Mouse (Mus musculus): ENCODE measurements around the gene Bach1. TPM values are rescaled to one million over a fixed set of nuclear protein-coding genes. Genes with fewer than 3 reads are reported as not detected.

Gene Bach1
- total and polyA plus RNA-seq, 3 experiments, result 11.4 to 20.9 (median 13.4) TPM

GRCm38 (mm10) chr16:87745192-87745945 is 46.6 kb downstream of the Bach1 start:
- dilution Hi-C loops (cut with MboI; ENCODE audit: extremely low pct_ligation_motif_present, extremely low pct_unique_long_range_greater_than_20kb, low sequenced_read_pairs), result no loop called here
- H3K27me3 ChIP-seq (replicated peaks), result no peaks in the 10 kb centered on the region
- no peak overlapping the region for H3K27ac ChIP-seq (ENCODE audit: insufficient read depth, low read depth)
- H3K4me3 ChIP-seq (replicated peaks in 1 of 3; ENCODE audit: low read depth in 2 of 3, low read length in 2 of 3, poor library complexity in 1 of 3), result no peak overlapping the region
- no peak overlapping the region for H3K9ac ChIP-seq (ENCODE audit: insufficient read depth, low read depth)
- DNase-seq (ENCODE audit: extremely low read depth), result no peak
- TF ChIP-seq PAX5 (IDR thresholded peaks at IDR 0.05; ENCODE audit: low read length) (no peak), RCOR1 (conservative IDR thresholded peaks at IDR 0.05; ENCODE audit: low read depth, low read length) (no peak), USF2 (conservative IDR thresholded peaks at IDR 0.05; ENCODE audit: low read depth, low read length) (no peak), CTCF (conservative IDR thresholded peaks at IDR 0.05 in 1 of 2, IDR thresholded peaks at IDR 0.05 in 1 of 2; ENCODE audit: low read depth in 2 of 2, low read length in 2 of 2) (no peak), SIN3A (IDR thresholded peaks at IDR 0.05; ENCODE audit: low read length) (no peak), ETS1 (conservative IDR thresholded peaks at IDR 0.05; ENCODE audit: low read depth, low read length) (no peak), MAX (IDR thresholded peaks at IDR 0.05; ENCODE audit: low read length) (no peak), KAT2A (IDR thresholded peaks at IDR 0.05; ENCODE audit: insufficient replicate concordance, low read length) (no peak), ZMIZ1 (IDR thresholded peaks at IDR 0.05; ENCODE audit: low read depth, low read length) (no peak), JUND (conservative IDR thresholded peaks at IDR 0.05; ENCODE audit: low read depth, low read length) (no peak), E2F4 (IDR thresholded peaks at IDR 0.05; ENCODE audit: insufficient replicate concordance, low read depth, low read length) (no peak), MEF2A (IDR thresholded peaks at IDR 0.05; ENCODE audit: borderline replicate concordance, low read depth, low read length) (no peak), ZKSCAN1 (IDR thresholded peaks at IDR 0.05; ENCODE audit: borderline replicate concordance, low read depth, low read length) (no peak), MXI1 (IDR thresholded peaks at IDR 0.05; ENCODE audit: low read depth, low read length) (no peak), POLR2AphosphoS2 (IDR thresholded peaks at IDR 0.05; ENCODE audit: low read depth, low read length) (no peak), EP300 (IDR thresholded peaks at IDR 0.05; ENCODE audit: low read length) (no peak), USF1 (IDR thresholded peaks at IDR 0.05; ENCODE audit: low read depth, low read length) (no peak), NELFE (IDR thresholded peaks at IDR 0.05; ENCODE audit: low read depth, low read length) (no peak)
- no peak overlapping the region for H3K4me2 ChIP-seq (ENCODE audit: insufficient read depth, low read depth, poor library complexity, severe bottlenecking)
- no peaks in the 10 kb centered on the region for H3K79me2 ChIP-seq (replicated peaks; ENCODE audit: control insufficient read depth, extremely low read depth, insufficient read depth, poor library complexity, severe bottlenecking)
- no peaks in the 10 kb centered on the region for H3K36me3 ChIP-seq (replicated peaks in 1 of 2; ENCODE audit: control insufficient read depth in 1 of 2, insufficient read depth in 1 of 2, low read length in 1 of 2)
- peaks cover 0 to 3% of the 10 kb centered on the region in 2 experiments; a peak in 1 of 4 replicates for H3K4me1 ChIP-seq (ENCODE audit: control insufficient read depth in 1 of 2, insufficient read depth in 2 of 2)
- H3K9me3 ChIP-seq (replicated peaks; ENCODE audit: low read length), result no peaks in the 10 kb centered on the region
- in situ Hi-C loops (cut with MboI; ENCODE audit: low pct_ligation_motif_present, low pct_unique_long_range_greater_than_20kb, low sequenced_read_pairs), result no loop called here

- DNase-seq (ENCODE audit: extremely low read depth), result peak; percentile 92
- dilution Hi-C loops (cut with MboI; ENCODE audit: extremely low pct_ligation_motif_present, extremely low pct_unique_long_range_greater_than_20kb, low sequenced_read_pairs) (no loop called here), in situ Hi-C loops (cut with MboI; ENCODE audit: low pct_ligation_motif_present, low pct_unique_long_range_greater_than_20kb, low sequenced_read_pairs) (no loop called here)
- no peak overlapping the region for H3K4me3 ChIP-seq (replicated peaks in 1 of 3; ENCODE audit: low read depth in 2 of 3, low read length in 2 of 3, poor library complexity in 1 of 3)
- no peaks in the 10 kb centered on the region for H3K27me3 ChIP-seq (replicated peaks)
- peaks cover 8 to 12% of the 10 kb centered on the region in 2 experiments for H3K4me1 ChIP-seq (ENCODE audit: control insufficient read depth in 1 of 2, insufficient read depth in 2 of 2)
- H3K4me2 ChIP-seq (ENCODE audit: insufficient read depth, low read depth, poor library complexity, severe bottlenecking), result no peak overlapping the region
- H3K9me3 ChIP-seq (replicated peaks; ENCODE audit: low read length), result no peaks in the 10 kb centered on the region
- H3K36me3 ChIP-seq (replicated peaks in 1 of 2; ENCODE audit: control insufficient read depth in 1 of 2, insufficient read depth in 1 of 2, low read length in 1 of 2), result no peaks in the 10 kb centered on the region
- H3K27ac ChIP-seq (ENCODE audit: insufficient read depth, low read depth), result no peak overlapping the region
- H3K9ac ChIP-seq (ENCODE audit: insufficient read depth, low read depth), result no peak overlapping the region
- no peaks in the 10 kb centered on the region for H3K79me2 ChIP-seq (replicated peaks; ENCODE audit: control insufficient read depth, extremely low read depth, insufficient read depth, poor library complexity, severe bottlenecking)
- no peak for TF ChIP-seq ETS1 (conservative IDR thresholded peaks at IDR 0.05; ENCODE audit: low read depth, low read length)
- TF ChIP-seq SIN3A (IDR thresholded peaks at IDR 0.05; ENCODE audit: low read length), result no peak
- peak; percentile 94; the same call in 1 of the 2 replicates for TF ChIP-seq NELFE (IDR thresholded peaks at IDR 0.05; ENCODE audit: low read depth, low read length)
- no peak for TF ChIP-seq EP300 (IDR thresholded peaks at IDR 0.05; ENCODE audit: low read length)
- TF ChIP-seq UBTF (IDR thresholded peaks at IDR 0.05; ENCODE audit: low read depth, low read length), result no peak
- no peak for TF ChIP-seq GABPA (IDR thresholded peaks at IDR 0.05; ENCODE audit: insufficient replicate concordance, low read depth, low read length)
- peak; percentile 53; the same call in 1 of the 2 replicates for TF ChIP-seq TBP (conservative IDR thresholded peaks at IDR 0.05; ENCODE audit: low read depth, low read length)
- TF ChIP-seq POLR2A (IDR thresholded peaks at IDR 0.05; ENCODE audit: low read depth, low read length), result no peak
- peak; percentile 34; the same call in 1 of the 2 replicates for TF ChIP-seq ZNF384 (IDR thresholded peaks at IDR 0.05; ENCODE audit: low read depth, low read length)
- no peak for TF ChIP-seq MYC (IDR thresholded peaks at IDR 0.05; ENCODE audit: low read depth, low read length)
- TF ChIP-seq BHLHE40 (IDR thresholded peaks at IDR 0.05; ENCODE audit: low read depth, low read length), result no peak
- TF ChIP-seq USF2 (conservative IDR thresholded peaks at IDR 0.05; ENCODE audit: low read depth, low read length), result no peak
- TF ChIP-seq HCFC1 (IDR thresholded peaks at IDR 0.05; ENCODE audit: low read depth, low read length), result no peak
- TF ChIP-seq IRF4 (IDR thresholded peaks at IDR 0.05; ENCODE audit: low read depth, low read length), result peak; percentile 45; the same call in 1 of the 2 replicates
- TF ChIP-seq MAFK (IDR thresholded peaks at IDR 0.05; ENCODE audit: insufficient replicate concordance, low read length), result no peak
- no peak for TF ChIP-seq USF1 (IDR thresholded peaks at IDR 0.05; ENCODE audit: low read depth, low read length)
- no peak for TF ChIP-seq CHD1 (IDR thresholded peaks at IDR 0.05; ENCODE audit: low read depth, low read length)
- TF ChIP-seq RCOR1 (conservative IDR thresholded peaks at IDR 0.05; ENCODE audit: low read depth, low read length), result no peak
- no peak for TF ChIP-seq ZKSCAN1 (IDR thresholded peaks at IDR 0.05; ENCODE audit: borderline replicate concordance, low read depth, low read length)
- TF ChIP-seq MAZ (IDR thresholded peaks at IDR 0.05; ENCODE audit: low read depth, low read length), result peak; percentile 57; the same call in 1 of the 2 replicates
- TF ChIP-seq NRF1 (IDR thresholded peaks at IDR 0.05; ENCODE audit: low read depth, low read length), result no peak
Measured at GRCm38 (mm10) chr16:87746728-87747127, 48.0 kb downstream of the Bach1 start.

Data from CH12.LX (cell line).